Mouse (Mus musculus) large intestine, adult 2 months (tissue): ENCODE measurements at regions not wholly inside any gene's neighbourhood (a gene's known extent, or its start where the extent isn't known, plus 50 kb on each side); places are given as distances from the start of the nearest gene placed in this dataset.

ENCODE experiments used
- DNase-seq: peaks from one replicate; pipeline ENCODE4 v3.0.0-alpha.2; 2012; ENCODE audit warnings: low read depth, low spot score
- WGBS: fragments of 180-500 bp; shearing (Covaris S2); methylation state at CpG from one replicate; pipeline ENCODE4 v1.1.7; 2018; 5-methylcytosine and 5-hydroxymethylcytosine counted together

DNA sequence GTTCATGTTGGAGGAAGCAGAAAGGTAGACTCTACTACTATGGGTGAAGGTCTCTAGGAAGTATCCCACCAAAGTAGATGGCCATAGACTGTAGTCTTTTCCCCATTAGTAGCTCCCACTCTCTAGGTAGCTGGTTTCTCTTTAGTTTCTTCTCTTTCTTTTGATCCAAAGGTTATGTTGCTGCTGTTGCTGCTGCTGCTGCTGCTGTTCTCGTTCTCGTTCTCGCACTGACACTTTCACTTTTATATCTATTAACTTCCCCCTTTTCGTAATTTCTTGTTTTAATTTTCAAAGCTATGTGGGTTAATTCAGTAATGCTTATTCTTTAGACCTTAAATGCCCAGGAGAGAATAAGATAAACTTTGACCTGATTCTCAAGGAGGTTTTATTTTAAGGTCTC is 58.3 kb downstream of the Tmem100 start:
- 63% methylated on average over 4 of the region's 4 CpGs for WGBS
- no peak for DNase-seq

DNA sequence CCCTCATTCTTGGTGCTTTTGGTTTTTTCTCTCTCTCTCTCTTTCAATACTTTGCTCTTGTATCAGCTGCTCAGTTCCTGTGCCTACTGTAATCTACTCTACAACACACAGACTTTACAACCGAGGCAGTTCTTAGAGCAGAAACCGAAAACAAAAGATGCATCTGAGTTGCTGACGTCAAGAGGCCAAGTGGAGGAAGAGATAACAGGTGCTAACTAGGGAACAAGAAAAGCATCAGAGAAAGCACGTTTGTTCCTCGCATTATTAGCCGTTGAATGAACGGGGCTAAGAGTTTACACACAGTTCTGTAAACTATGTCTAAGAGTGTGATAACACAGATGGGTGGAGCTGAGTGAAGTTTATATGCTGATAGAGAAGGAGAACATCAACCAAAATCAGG is 63.9 kb downstream of the Tmem100 start:
- WGBS: 42% methylated on average over 7 of the region's 7 CpGs
- no peak for DNase-seq

DNA sequence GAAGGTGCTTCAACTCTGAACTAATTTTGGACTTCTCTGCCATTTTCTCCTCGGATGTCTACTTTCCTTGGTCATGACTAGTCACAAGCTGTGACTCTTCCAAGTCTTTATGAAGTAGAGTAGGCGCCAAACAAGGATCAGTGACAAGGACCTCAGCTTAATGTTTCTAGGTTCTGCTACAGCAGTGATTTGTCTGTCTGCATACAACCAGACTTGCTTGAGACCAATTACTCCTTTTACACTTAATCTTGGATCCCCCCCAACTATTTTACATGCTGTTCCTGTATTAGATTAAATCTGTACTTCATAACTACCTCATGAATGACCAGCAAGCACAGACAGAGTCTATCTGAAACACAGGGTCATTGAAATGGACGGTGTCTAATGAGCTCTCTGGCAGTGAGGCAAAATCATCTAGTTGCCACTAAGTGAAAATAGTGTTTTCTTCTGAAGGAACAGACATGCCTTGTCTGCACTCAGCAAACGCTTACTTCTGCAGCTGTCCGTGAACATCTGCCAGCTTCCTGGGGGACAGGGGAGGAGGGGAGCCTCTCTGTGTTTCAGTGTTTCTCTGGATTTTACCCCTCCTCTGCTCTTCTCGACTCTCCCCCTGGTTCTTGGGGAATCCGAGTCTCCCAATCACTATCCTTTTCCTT is 64.7 kb downstream of the Tmem100 start:
- 68% methylated on average over 7 of the region's 7 CpGs for WGBS
- no peak for DNase-seq

DNA sequence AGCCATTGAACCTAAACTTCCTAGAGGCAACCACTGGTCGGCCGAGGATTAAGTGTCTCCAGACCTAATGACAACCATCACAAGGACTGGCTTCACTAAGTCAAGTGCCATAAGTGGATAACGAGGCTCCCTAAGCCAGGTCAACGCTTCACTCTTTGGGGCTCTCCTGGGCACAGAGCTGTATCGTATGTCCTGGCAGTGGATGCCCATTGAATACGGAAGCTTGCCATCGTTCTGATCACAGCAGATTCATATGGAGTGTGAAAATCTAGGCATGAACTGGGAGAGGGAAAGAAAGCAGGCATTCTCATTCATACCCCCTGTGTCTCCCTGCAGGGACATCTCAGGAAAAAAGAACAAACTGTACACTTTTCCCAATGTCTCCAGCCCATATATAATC is 68.3 kb downstream of the Tmem100 start:
- no peak for DNase-seq
- 86% methylated on average over 7 of the region's 7 CpGs for WGBS

DNA sequence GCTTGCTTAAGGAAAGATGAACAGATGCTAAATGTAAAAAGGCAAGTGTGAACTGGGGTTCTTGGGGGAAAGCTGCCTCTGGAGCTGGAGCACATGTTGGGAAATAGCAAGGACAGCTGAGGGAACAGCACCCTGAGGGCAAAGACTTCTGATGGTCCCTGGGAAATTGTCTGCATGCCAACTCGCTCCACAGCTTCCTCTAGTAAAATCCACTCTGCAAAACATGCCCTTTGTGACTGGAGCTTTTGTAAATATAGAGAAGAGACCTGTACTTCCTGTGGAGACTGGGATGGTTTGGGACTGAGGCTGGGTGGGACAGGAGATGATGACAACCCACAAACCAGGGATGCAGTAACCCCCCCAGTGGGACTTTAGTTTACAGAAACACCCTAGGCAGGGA is 69.0 kb downstream of the Tmem100 start:
- DNase-seq: peak; percentile 8
- WGBS: 23% methylated on average over 1 of the region's 1 CpGs

DNA sequence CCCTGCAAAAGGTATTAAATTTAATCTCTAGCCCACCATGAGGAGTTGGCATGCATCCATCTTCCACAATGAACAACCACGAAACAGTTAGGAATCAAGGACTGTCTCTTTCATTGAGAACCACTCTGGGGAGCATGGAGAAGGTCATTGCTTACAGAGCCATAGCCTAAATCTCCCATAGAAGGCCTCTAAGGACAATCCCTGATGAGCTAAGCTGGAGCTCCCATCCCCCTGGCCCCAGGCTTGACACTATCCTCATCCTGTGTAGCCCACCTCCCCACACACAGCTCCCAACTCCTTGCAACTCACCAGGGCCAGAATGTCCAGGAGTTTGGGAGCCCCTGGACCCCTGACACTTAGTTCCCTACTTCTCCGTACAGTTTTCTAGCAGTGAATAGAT is 70.0 kb downstream of the Tmem100 start:
- 86% methylated on average over 2 of the region's 2 CpGs for WGBS
- no peak for DNase-seq

DNA sequence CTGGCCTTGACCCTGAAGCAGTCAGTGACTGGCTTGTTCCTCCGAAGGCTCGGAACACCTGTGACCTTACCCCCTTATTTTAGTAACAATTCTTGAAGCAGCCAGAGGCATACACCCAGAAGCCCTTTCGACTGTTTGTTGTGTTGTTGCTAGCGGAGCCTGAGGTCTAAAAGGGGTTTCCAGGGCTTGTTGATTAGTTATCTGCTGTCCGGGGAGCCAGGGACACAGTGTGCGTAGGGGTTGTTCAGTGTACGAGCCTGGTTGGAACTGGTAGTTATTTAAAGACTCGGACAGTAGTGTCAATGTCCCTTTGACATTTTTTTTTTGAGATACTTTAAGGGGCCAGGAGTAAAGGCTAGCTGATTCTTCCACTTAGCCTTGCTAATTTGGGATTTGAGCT is 71.1 kb downstream of the Tmem100 start:
- DNase-seq: no peak
- WGBS: 78% methylated on average over 8 of the region's 8 CpGs

DNA sequence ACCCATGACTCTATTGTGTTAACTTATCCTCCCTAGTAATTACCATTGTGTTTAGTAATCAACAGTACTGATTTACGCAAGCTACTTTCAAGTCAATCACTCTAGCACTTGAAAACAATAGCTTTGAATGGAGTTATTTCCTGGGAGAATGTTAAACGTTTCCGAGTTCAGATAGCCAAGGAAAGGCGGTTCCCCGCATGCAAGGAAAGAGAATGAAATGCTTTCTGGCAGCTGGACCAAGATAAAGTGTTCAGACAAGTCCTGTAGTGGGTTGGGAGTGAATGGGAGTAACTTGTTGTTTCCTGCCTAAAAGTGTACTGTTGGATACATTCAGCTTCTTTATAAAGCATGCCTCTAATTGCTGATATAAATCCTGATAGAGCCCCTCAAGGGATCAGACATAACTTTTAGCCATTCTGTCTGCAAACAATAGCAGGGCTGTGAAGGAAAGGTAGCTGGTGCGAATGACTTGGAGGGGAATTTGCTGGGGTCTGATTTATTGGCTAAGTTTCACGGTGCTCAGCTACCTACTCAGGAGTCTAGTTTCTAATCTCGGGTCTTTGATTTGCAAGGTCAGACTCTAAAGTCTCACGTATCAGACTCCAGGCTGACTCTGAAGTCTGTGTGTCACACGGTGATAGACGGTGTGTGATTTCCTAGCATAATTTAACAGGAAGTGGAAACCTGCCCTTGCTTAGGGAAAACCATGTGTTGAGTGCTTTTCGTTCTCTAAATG is 76.1 kb downstream of the Tmem100 start:
- 46% methylated on average over 12 of the region's 12 CpGs for WGBS
- DNase-seq: no peak

DNA sequence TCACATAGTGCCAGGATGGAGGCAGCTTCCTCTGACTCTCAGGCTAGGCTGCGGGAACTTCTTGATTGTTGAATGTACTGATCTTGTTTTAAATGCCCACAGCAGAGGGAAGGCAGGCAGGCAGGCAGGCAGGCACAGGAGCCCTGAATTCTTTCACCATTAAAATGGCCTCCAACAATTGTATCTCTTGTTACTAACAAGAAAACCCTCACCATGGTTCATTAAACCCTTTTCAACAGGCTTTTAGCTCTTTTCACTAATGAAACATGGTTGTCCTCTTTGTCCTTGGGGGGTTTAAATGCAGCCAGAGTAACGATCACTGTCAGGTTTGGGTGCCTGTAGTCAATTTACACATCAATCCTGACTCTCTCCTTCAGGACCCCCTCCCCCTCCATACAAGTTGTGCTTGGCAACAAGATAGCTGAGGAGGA is 77.8 kb upstream of the Gm45716 start:
- 64% methylated on average over 2 of the region's 2 CpGs for WGBS

DNA sequence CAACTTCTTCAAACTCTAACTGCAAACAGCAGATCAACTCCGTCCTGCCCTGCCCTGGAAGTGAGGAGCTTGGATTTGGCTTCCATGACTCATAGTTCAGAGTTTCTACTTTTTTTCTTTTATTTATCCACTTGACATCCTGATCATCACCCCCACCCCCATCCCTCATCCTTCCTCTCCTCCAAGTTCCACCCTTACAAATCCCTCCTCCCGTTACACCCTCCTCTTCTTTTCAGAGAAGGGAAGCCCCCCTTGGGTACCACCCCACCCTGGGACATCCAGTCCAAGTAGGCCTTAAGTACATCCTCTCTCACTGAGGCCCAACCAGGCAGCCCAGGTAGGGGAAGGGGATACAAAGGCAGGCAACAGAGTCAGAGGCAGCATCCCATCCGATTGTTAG is 77.3 kb upstream of the Gm45716 start:
- WGBS: 76% methylated on average over 3 of the region's 3 CpGs
- DNase-seq: no peak

More for the DNA sequence above, 77.8 kb upstream of the Gm45716 start:
- no peak for DNase-seq

DNA sequence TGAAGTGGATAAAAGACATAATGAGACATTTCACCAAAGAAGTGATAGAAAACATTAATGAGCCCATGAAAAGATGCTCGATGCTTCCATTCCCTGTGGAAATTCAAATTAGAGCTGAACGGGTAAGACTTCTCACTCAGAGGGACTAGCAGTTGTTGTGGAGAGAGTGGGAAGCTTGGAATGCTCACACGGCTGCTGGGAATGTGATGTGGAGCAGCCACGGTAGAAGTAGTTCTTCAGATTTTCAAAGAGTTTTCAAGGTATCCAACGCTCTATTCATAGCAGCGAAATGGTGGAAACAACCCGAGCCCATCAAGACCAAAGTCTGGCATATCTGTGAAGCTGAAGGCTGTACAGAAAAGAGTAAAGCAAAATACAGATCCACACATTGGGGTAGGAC is 75.3 kb upstream of the Gm45716 start:
- DNase-seq: no peak
- 88% methylated on average over 7 of the region's 7 CpGs for WGBS

DNA sequence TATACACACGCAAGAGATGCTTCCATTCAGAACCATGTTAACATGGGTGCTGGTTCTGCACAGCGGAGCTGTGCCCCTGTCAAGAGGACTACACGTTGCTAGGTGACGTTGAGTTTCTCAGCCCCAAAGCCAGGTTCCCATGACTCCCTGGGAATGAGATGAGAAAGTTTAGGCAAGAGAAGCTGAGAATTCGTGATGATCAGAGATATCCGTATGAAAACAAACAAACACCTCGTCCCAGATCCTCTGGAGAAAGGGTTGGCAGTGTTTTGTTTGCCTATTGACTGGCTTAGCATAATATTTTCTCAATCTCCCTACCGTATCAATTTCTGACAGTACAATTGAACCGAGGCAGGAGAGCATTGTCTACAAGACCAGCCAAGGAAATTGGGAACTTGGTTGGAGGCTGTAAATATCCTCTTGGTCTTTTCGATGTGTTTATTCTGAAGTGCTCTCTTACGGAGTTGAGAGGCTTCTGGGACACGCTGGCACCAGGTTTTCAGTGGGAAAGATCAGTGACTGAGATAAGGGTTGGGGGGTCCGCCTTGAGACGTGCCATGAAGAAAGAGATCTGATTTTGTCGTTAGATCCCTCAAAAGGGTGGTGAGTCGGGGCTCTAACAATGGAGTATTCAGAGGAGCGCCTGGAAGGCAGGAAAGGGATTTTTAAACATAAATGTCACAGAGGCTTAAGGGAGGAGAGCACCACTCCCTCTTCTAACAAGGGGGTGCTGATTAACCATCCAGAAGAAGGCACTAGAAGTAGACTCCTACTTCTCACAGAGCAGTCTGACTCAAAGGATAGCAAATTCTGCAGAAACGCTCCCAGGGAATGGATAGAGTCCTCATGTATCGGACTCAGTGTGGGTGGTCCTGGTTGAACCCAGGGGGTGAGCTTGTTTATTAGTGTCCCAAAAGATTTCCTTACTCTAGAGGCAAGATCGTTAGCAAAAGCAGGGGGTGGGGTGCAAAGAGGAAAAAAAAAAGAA is 70.5 kb upstream of the Gm45716 start:
- 40% methylated on average over 20 of the region's 20 CpGs for whole genome bisulfite sequencing
- no peak for DNase-seq

DNA sequence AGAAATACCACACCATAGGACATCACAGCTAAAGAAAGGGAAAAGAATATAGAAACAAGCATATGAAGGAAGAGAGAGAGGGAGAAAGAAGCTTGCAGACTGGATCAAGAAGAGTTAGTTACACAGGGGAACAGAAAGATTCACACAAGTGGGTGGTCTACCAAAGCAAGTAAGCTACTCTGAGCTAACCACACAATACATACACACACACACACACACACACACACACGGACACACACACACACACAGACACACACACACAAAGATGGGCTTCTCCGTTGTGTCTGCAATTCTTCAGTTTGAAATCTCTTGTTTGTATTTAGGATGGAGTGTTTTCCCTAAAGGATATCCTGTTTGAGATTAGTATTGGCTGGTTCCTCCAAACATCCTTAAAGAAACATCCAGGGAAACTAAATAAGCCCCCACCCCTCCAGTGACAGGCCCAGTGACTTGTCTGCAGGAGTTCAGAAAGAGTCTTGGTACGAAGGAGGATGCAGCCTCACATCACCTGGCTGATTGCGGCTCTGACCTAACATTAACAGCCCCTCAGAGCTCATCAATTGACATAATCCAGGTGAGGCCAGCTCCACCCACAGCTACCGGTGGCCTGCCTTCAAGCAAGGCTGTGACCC is 69.7 kb upstream of the Gm45716 start:
- 43% methylated on average over 5 of the region's 5 CpGs for WGBS
- no peak for DNase-seq

DNA sequence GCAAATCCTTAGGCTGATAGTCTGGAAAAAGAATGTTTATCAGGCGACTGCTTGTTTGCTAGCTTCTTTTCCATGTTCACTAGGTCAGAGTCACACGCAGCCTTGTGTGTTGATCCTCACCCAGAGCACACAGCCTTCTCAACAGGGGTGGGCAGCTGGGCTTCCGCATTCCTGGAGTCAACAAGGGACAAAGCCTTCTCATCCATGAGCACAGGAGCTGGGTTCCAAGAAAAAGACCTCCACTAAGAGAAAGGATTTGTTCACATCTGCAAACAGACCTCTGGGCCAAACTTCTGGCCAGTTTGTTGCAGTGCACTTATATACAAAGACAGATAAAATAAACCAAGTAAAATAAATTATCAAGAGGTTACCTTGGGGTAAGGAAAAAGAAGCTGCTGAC is 65.6 kb upstream of the Gm45716 start:
- 26% methylated on average over 3 of the region's 3 CpGs for WGBS
- DNase-seq: no peak

DNA sequence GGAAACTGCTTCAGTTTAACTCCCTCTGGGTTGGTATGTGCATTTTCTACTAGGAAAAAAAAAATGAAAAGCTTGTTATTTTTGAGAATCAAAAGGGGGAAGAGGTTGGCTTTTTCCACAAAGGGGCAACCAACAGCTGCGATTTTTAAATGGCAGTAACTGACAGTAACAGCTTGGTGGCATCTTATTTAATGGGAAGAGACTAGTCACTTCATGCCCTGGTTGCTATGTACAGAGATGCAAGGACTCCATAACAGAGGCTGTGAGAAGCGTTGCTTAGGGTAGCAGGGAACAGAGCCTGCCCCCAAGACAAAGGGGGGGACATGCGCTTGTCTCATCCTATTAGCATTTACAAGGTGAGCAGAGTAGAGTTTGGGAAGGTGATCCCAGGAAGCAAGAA is 64.8 kb upstream of the Gm45716 start:
- whole genome bisulfite sequencing: 67% methylated on average over 3 of the region's 3 CpGs
- no peak for DNase-seq

DNA sequence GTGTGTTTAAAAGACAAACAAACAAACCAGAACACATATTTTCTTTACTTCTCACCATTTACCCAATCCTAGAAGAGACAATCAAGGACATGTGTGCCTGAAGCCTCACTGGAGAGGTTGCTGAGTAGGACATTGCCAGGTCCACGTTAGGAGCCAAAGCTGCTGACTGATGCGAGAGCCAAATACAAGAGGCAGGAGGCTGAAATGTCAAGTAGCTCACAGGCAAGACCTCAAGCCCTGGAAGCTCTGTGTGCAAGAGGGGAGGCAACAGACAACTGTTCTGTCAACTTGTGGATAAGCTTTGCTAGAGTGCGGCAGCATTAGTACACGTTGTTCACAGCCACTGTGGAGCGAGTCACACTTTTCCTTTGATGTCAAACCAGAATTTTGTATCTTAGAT is 63.6 kb upstream of the Gm45716 start:
- WGBS: 82% methylated on average over 5 of the region's 5 CpGs
- DNase-seq: no peak

DNA sequence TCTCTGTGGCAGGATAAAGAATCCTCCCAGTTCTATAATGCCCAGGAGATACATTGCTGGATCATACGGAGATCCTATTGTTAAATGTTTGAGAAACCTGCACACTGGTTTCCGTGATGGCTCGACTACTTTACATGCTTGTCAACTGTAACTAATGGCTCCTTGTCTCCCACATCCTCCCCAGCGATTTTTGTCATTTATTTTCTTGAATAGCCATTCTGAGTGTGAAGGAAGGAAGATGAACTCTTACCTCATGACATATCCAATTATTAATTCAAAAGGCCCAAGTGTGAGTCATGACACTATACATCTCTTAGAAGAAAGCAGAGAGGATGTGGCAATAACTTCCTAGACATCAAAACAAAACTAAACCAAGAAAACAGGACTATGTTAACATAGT is 61.2 kb upstream of the Gm45716 start:
- WGBS: 77% methylated on average over 4 of the region's 4 CpGs
- DNase-seq: no peak

DNA sequence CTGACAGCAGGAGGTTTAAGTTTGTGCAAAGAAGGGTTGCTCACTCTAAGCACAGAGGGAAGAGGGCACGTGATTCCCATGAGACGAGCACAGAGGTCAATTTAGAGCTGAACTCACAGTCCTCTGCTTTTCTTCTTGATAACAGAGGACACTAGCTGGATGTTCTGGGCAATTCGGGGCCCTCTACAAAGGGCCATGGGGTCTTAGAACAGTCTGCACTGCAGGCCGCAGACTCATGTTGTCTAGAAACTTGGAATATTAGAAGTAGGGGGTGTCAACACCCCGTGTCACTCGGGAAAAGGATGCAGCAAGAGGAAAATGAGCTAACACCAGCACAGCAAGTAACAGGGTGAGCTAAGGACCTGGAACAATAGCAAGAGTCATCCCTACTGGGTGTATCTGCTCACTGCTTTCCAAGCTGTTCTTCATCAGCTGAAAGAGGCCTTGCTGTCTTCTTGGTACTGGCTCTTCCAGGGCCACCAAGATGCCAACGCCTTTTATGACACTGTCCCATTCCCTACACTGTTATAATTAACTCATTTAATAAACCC is 58.5 kb upstream of the Gm45716 start:
- 80% methylated on average over 7 of the region's 7 CpGs for WGBS
- no peak for DNase-seq

DNA sequence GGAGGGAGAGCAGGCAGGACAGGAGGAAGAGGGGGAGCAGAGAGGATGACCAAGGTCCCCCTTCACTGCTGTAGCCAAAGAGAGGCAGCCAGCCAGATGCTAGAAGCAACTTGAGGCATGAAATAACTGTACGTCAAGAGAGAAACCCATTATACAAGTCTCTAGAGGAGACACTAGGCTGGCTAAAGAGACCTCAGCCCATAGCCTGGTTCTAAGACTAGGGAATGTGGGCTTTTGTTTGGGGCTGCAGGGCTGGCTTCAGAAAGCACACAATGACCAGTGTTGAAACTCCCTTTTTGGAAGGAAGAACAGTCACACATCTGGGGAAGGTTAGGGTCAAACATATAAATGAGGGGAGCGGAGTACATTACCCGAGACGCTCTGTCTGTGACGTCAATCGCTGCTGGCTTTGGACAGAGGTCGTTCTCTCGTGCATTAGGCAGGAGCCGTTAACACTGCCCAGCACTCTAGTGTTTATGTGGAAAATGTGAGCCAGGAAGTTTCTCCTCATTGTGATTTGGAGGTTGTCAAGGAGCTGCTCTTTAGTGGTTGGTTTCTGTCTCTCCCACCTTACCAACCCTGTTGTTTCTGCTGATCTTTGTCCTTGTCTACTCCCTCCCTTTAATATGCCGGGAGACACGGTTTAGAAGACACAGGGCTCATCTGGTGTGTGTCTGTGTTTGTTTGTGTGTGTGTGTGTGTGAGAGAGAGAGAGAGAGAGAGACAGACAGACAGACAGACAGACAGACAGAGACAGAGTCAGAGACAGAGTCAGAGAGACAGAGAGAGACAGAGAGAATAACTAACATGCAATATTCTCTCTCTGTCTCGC is 57.5 kb upstream of the Gm45716 start:
- DNase-seq: no peak
- WGBS: 22% methylated on average over 12 of the region's 12 CpGs
